Mouse (Mus musculus) CH12.LX (cell line): Measurements from ENCODE around the gene Iah1. TPM values are rescaled to one million over a fixed set of nuclear protein-coding genes. Genes with fewer than 3 reads are reported as not detected.

Experiments
- DNase-seq: peaks from one replicate; pipeline ENCODE4 v3.0.0-alpha.2; 2013; ENCODE audit errors: extremely low read depth
- H3K27ac ChIP-seq: 2 replicates; pipeline ENCODE4 v1.5.1; 2012; ENCODE audit warnings: low read depth, mild to moderate bottlenecking, control low read depth, moderate library complexity; ENCODE audit not compliant: insufficient read depth
- H3K27me3 ChIP-seq: replicated peaks from 2 replicates; pipeline ENCODE3; 2012; ENCODE audit warnings: inconsistent platforms
- H3K36me3 ChIP-seq, 2 experiments: replicated peaks in 1 of 2; 2 replicates each; pipeline versions ENCODE3 to v1.6.1; 2012; ENCODE audit warnings: inconsistent platforms in 1 of 2, low read length in 1 of 2, mild to moderate bottlenecking in 1 of 2, mixed read lengths in 1 of 2, moderate library complexity in 1 of 2; ENCODE audit not compliant: control insufficient read depth in 1 of 2, insufficient read depth in 1 of 2
- H3K4me1 ChIP-seq, 2 experiments: 2 replicates each; pipeline ENCODE4 v1.6.1; 2012; ENCODE audit warnings: inconsistent platforms in 1 of 2, moderate library complexity in 1 of 2; ENCODE audit not compliant: insufficient read depth in 2 of 2, control insufficient read depth in 1 of 2
- H3K4me2 ChIP-seq: 2 replicates; pipeline ENCODE4 v1.6.1; 2012; ENCODE audit warnings: low read depth, mild to moderate bottlenecking, control low read depth; ENCODE audit not compliant: poor library complexity, insufficient read depth, severe bottlenecking
- H3K4me3 ChIP-seq, 3 experiments: fragments of 150-350 bp in 1 of 3; sonication (generic) in 1 of 3; replicated peaks in 1 of 3; 2 replicates each; pipeline versions ENCODE3 to v1.5.1; 2011 to 2012; ENCODE audit warnings: low read depth in 2 of 3, low read length in 2 of 3, mild to moderate bottlenecking in 2 of 3, moderate library complexity in 2 of 3, control low read depth in 1 of 3, improper control_type of control experiment in 1 of 3, inconsistent platforms in 1 of 3, mixed read lengths in 1 of 3; ENCODE audit not compliant: poor library complexity in 1 of 3
- H3K79me2 ChIP-seq: replicated peaks from 2 replicates; pipeline ENCODE4 v1.6.1; 2012; ENCODE audit warnings: mild to moderate bottlenecking, moderate library complexity; ENCODE audit not compliant: control insufficient read depth, poor library complexity, insufficient read depth, severe bottlenecking; ENCODE audit errors: extremely low read depth
- H3K9ac ChIP-seq: 2 replicates; pipeline ENCODE4 v1.6.1; 2012; ENCODE audit warnings: low read depth, mild to moderate bottlenecking, control low read depth, moderate library complexity; ENCODE audit not compliant: insufficient read depth
- H3K9me3 ChIP-seq: replicated peaks from 2 replicates; pipeline ENCODE3; 2012; ENCODE audit warnings: low read length, inconsistent platforms, mixed read lengths
- BHLHE40 ChIP-seq: IDR thresholded peaks from 2 replicates; pipeline ENCODE4 v1.6.1; 2011; ENCODE audit warnings: mild to moderate bottlenecking, low read depth, low read length, improper control_type of control experiment
- CHD2 ChIP-seq: IDR thresholded peaks from 2 replicates; pipeline ENCODE4 v1.6.1; 2011; ENCODE audit warnings: low read length, improper control_type of control experiment
- CTCF ChIP-seq, 2 experiments: IDR thresholded peaks in 1 of 2; conservative IDR thresholded peaks in 1 of 2; 2 replicates each; pipeline ENCODE4 v1.5.1; 2011 to 2012; ENCODE audit warnings: low read depth in 2 of 2, low read length in 2 of 2, improper control_type of control experiment in 1 of 2, inconsistent platforms in 1 of 2, mild to moderate bottlenecking in 1 of 2, moderate library complexity in 1 of 2
- E2F4 ChIP-seq: IDR thresholded peaks from 2 replicates; pipeline ENCODE4 v1.6.1; 2011; ENCODE audit warnings: low read depth, low read length, improper control_type of control experiment; ENCODE audit not compliant: insufficient replicate concordance
- ELF1 ChIP-seq: IDR thresholded peaks from 2 replicates; pipeline ENCODE4 v1.6.1; 2014; ENCODE audit warnings: low read depth, mild to moderate bottlenecking, inconsistent platforms, low read length, improper control_type of control experiment
- ETS1 ChIP-seq: conservative IDR thresholded peaks from 2 replicates; pipeline ENCODE4 v1.6.1; 2012; ENCODE audit warnings: low read depth, mild to moderate bottlenecking, inconsistent platforms, low read length, improper control_type of control experiment, moderate library complexity
- HCFC1 ChIP-seq: IDR thresholded peaks from 2 replicates; pipeline ENCODE4 v1.6.1; 2012; ENCODE audit warnings: low read depth, mild to moderate bottlenecking, inconsistent platforms, low read length, improper control_type of control experiment
- IRF4 ChIP-seq: IDR thresholded peaks from 2 replicates; pipeline ENCODE4 v1.6.1; 2014; ENCODE audit warnings: low read depth, mild to moderate bottlenecking, inconsistent platforms, low read length, improper control_type of control experiment
- JUN ChIP-seq: IDR thresholded peaks from 2 replicates; pipeline ENCODE4 v1.6.1; 2011; ENCODE audit warnings: low read depth, mild to moderate bottlenecking, low read length, improper control_type of control experiment, moderate library complexity; ENCODE audit not compliant: insufficient read depth
- JUND ChIP-seq: conservative IDR thresholded peaks from 2 replicates; pipeline ENCODE4 v1.6.1; 2011; ENCODE audit warnings: low read depth, low read length, improper control_type of control experiment
- KAT2A ChIP-seq: IDR thresholded peaks from 2 replicates; pipeline ENCODE4 v1.6.1; 2012; ENCODE audit warnings: low read length, improper control_type of control experiment, inconsistent platforms; ENCODE audit not compliant: insufficient replicate concordance
- MAZ ChIP-seq: IDR thresholded peaks from 2 replicates; pipeline ENCODE4 v1.6.1; 2012; ENCODE audit warnings: low read depth, mild to moderate bottlenecking, inconsistent platforms, low read length, improper control_type of control experiment, moderate library complexity
- MEF2A ChIP-seq: IDR thresholded peaks from 2 replicates; pipeline ENCODE4 v1.6.1; 2014; ENCODE audit warnings: low read depth, mild to moderate bottlenecking, inconsistent platforms, low read length, improper control_type of control experiment, borderline replicate concordance
- MXI1 ChIP-seq: IDR thresholded peaks from 2 replicates; pipeline ENCODE4 v1.6.1; 2011; ENCODE audit warnings: mild to moderate bottlenecking, low read depth, low read length, improper control_type of control experiment
- MYC ChIP-seq: IDR thresholded peaks from 2 replicates; pipeline ENCODE4 v1.6.1; 2011; ENCODE audit warnings: low read depth, mild to moderate bottlenecking, improper control_type of control experiment, low read length
- NRF1 ChIP-seq: IDR thresholded peaks from 2 replicates; pipeline ENCODE4 v1.6.1; 2014; ENCODE audit warnings: low read depth, mild to moderate bottlenecking, inconsistent platforms, low read length, improper control_type of control experiment, moderate library complexity
- POLR2A ChIP-seq: IDR thresholded peaks from 2 replicates; pipeline ENCODE4 v1.6.1; 2011; ENCODE audit warnings: low read depth, mild to moderate bottlenecking, improper control_type of control experiment, low read length
- POLR2AphosphoS2 ChIP-seq: IDR thresholded peaks from 2 replicates; pipeline ENCODE4 v1.6.1; 2011; ENCODE audit warnings: low read depth, low read length, improper control_type of control experiment
- RAD21 ChIP-seq: IDR thresholded peaks from 2 replicates; pipeline ENCODE4 v1.6.1; 2011; ENCODE audit warnings: low read depth, mild to moderate bottlenecking, low read length, improper control_type of control experiment, moderate library complexity
- RCOR1 ChIP-seq: conservative IDR thresholded peaks from 2 replicates; pipeline ENCODE4 v1.6.1; 2012; ENCODE audit warnings: low read depth, mild to moderate bottlenecking, inconsistent platforms, low read length, improper control_type of control experiment
- SIN3A ChIP-seq: IDR thresholded peaks from 2 replicates; pipeline ENCODE4 v1.6.1; 2012; ENCODE audit warnings: low read length, improper control_type of control experiment, inconsistent platforms
- SMC3 ChIP-seq: IDR thresholded peaks from 2 replicates; pipeline ENCODE4 v1.6.1; 2011; ENCODE audit warnings: low read depth, low read length, improper control_type of control experiment
- TCF12 ChIP-seq: IDR thresholded peaks from 2 replicates; pipeline ENCODE4 v1.6.1; 2014; ENCODE audit warnings: low read depth, mild to moderate bottlenecking, inconsistent platforms, low read length, improper control_type of control experiment
- USF1 ChIP-seq: IDR thresholded peaks from 2 replicates; pipeline ENCODE4 v1.6.1; 2014; ENCODE audit warnings: low read depth, mild to moderate bottlenecking, inconsistent platforms, low read length, improper control_type of control experiment
- USF2 ChIP-seq: conservative IDR thresholded peaks from 2 replicates; pipeline ENCODE4 v1.6.1; 2011; ENCODE audit warnings: low read depth, low read length, improper control_type of control experiment
- ZKSCAN1 ChIP-seq: IDR thresholded peaks from 2 replicates; pipeline ENCODE4 v1.6.1; 2012; ENCODE audit warnings: low read depth, inconsistent platforms, low read length, improper control_type of control experiment, borderline replicate concordance
- ZMIZ1 ChIP-seq: IDR thresholded peaks from 2 replicates; pipeline ENCODE4 v1.6.1; 2012; ENCODE audit warnings: low read depth, mild to moderate bottlenecking, inconsistent platforms, low read length, improper control_type of control experiment
- ZNF384 ChIP-seq: IDR thresholded peaks from 2 replicates; pipeline ENCODE4 v1.6.1; 2012; ENCODE audit warnings: low read depth, low read length, improper control_type of control experiment, inconsistent platforms
- dilution Hi-C: fragments of 300-500 bp; cut with MboI; formaldehyde crosslinking; loops from 2 replicates; pipeline ENCODE4 v1.14.3; 2020; ENCODE audit warnings: low sequenced_read_pairs; ENCODE audit not compliant: extremely low pct_unique_long_range_greater_than_20kb, extremely low pct_ligation_motif_present
- in situ Hi-C: fragments of 300-500 bp; cut with MboI; formaldehyde crosslinking; loops from 3 replicates; pipeline ENCODE4 v1.14.3; 2019; ENCODE audit warnings: low sequenced_read_pairs, low pct_ligation_motif_present, low pct_unique_long_range_greater_than_20kb, mixed read lengths
- polyA plus RNA-seq: library from polyadenylated mRNA; unstranded; fragments of >175 nt; gene quantifications from 2 replicates; pipeline ENCODE4 v1.2.1, GENCODE M21; 2012; ENCODE audit warnings: low read depth; ENCODE audit not compliant: insufficient read length
- total RNA-seq, 2 experiments: library from RNA; depleted of rRNA; stranded (reverse); fragments of 300-350 nt in 1 of 2; fragments of >200 nt in 1 of 2; gene quantifications; 2 replicates each; pipeline ENCODE4 v1.2.3; 2012 to 2014

The Iah1 gene
- total and polyA plus RNA-seq, 3 experiments, result 62.2 to 126 (median 106) TPM

DNA sequence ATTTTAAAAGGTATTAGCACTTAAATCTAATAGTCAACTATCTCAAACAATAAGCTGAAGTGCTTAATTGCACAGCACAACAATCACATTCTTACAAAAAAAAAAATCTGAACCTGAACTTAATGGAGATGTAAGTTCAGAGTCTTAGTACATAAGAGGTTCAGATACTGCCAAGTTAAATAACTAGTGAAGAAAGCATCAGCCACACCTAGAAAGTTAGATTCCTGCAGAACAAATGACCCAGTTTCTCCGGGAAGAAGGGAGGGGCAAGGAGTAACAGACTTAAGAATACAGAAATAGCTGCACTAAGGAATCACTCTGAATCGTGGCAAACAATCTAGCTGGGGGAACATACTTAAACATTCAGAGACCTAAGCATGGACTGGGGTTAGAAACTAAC, 46.5 kb downstream of the Iah1 start:
- Histone ChIP-seq H3K9me3 (no peaks in the 10 kb centered on the region), H3K79me2 (peaks cover 51% of the 10 kb centered on the region), H3K4me2 (no peak overlapping the region), H3K27me3 (no peaks in the 10 kb centered on the region), H3K4me3 (no peak overlapping the region), H3K36me3 (peaks cover 2 to 66% of the 10 kb centered on the region in 2 experiments), H3K9ac (no peak overlapping the region), H3K27ac (no peak overlapping the region), H3K4me1 (peaks cover 0 to 17% of the 10 kb centered on the region in 2 experiments; a peak in 2 of 4 replicates)
- in situ Hi-C loops, result no loop called here
- DNase-seq, result no peak
- TF ChIP-seq ZNF384 (no peak), KAT2A (no peak), BHLHE40 (no peak), RCOR1 (no peak), SIN3A (no peak), MXI1 (no peak), HCFC1 (no peak), JUND (no peak), ELF1 (no peak), MEF2A (no peak), USF2 (no peak), POLR2A (no peak), CTCF (conservative IDR thresholded peaks at IDR 0.05 in 1 of 2, IDR thresholded peaks at IDR 0.05 in 1 of 2; ENCODE audit: low read depth in 2 of 2, low read length in 2 of 2) (no peak), MAZ (no peak), JUN (no peak), RAD21 (no peak), ZMIZ1 (no peak)
- dilution Hi-C loops, result no loop called here

DNA sequence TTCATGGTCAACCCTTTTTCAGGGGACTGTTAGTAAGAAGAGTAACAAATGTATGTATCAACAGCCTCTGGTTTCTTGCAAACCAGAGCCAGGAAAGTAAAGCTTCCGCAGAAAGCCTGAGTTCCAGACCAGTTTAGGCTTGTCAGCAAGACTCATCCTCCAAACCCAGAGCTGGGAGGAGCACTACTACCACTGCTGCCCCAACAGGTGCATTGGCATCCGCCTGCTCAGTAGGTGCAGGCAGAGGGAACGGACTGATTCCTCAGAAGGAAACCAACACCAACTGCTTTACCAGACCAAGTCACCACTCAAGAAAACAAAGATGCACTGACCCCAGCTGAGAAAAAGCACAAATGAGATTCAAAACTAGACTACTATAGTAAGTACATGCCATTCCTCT, 47.0 kb downstream of the Iah1 start:
- H3K9ac ChIP-seq, result no peak overlapping the region
- no peak overlapping the region for H3K4me3 ChIP-seq
- H3K4me2 ChIP-seq, result no peak overlapping the region
- H3K36me3 ChIP-seq, result peaks cover 2 to 63% of the 10 kb centered on the region in 2 experiments
- no peak for TF ChIP-seq ETS1
- no peak for TF ChIP-seq POLR2AphosphoS2
- no peak for TF ChIP-seq BHLHE40
- TF ChIP-seq SMC3, result no peak
- no peak for TF ChIP-seq MYC
- TF ChIP-seq CHD2, result no peak
- no peak for TF ChIP-seq ZKSCAN1
- no peak for TF ChIP-seq ELF1
- no peak for TF ChIP-seq NRF1
- TF ChIP-seq TCF12, result no peak
- no peak for TF ChIP-seq USF1
- no peak for TF ChIP-seq E2F4
- TF ChIP-seq IRF4, result no peak
- TF ChIP-seq MXI1, result no peak
- no peak overlapping the region for H3K27ac ChIP-seq
- no peaks in the 10 kb centered on the region for H3K27me3 ChIP-seq
- peaks cover 54% of the 10 kb centered on the region for H3K79me2 ChIP-seq
- DNase-seq, result no peak
- H3K4me1 ChIP-seq, result peaks cover under 1 to 21% of the 10 kb centered on the region in 2 experiments; a peak in 2 of 4 replicates
- in situ Hi-C loops, result no loop called here
- dilution Hi-C loops, result no loop called here
- no peaks in the 10 kb centered on the region for H3K9me3 ChIP-seq
